ENCODE assay signal across 7 mouse cellular contexts in genomic region chr4:137047840-137048549, GRCm38 (mm10). TPM values are rescaled to one million over a fixed set of nuclear protein-coding genes. Genes with fewer than 3 reads are reported as not detected.
A peak's percentile ranks its signal among the peaks of the same experiment; 100 is the strongest.
DNase-seq lines count a peak whose midpoint lies in the region; ATAC-seq and TF ChIP-seq lines count a peak whose summit lies in the region.

No protein-coding gene starts in this region.

- H3K27ac ChIP-seq in lung, embryonic 14.5 days (ENCODE audit: low read depth) = peak overlapping the region; percentile 54
- peak overlapping the region; percentile 84 for H3K27ac ChIP-seq in hindbrain, embryonic 11.5 days (ENCODE audit: low read depth, low read length)
- H3K27ac ChIP-seq in liver, embryonic 14.5 days = no peak overlapping the region
- no peak overlapping the region for H3K27ac ChIP-seq in stomach, embryonic 14.5 days (ENCODE audit: low read length)

- peak; percentile 81 for ATAC-seq in lung, embryonic 14.5 days (ENCODE audit: insufficient read depth)
- peak; percentile 87 for ATAC-seq in hindbrain, embryonic 11.5 days (ENCODE audit: low FRiP score)
- peak; percentile 74 for ATAC-seq in liver, embryonic 14.5 days (ENCODE audit: insufficient read depth)
- no peak; the same call in 1 of the 2 replicates for ATAC-seq in stomach, embryonic 14.5 days (ENCODE audit: insufficient number of reproducible peaks, insufficient read depth, low FRiP score, low read depth)

- H3K4me3 ChIP-seq in lung, embryonic 14.5 days (ENCODE audit: low read depth, low read length) = peak overlapping the region; percentile 77
- peak overlapping the region; percentile 85 for H3K4me3 ChIP-seq in hindbrain, embryonic 11.5 days (ENCODE audit: low read depth, low read length)
- H3K4me3 ChIP-seq in liver, embryonic 14.5 days (ENCODE audit: insufficient read depth in 1 of 2, low read depth in 2 of 2, low read length in 2 of 2) = peak overlapping the region; percentile 83 to 96
- peak overlapping the region; percentile 86 for H3K4me3 ChIP-seq in stomach, embryonic 14.5 days (ENCODE audit: low read depth, low read length)

- no peak for TF ChIP-seq CTCF in lung, embryonic 14.5 days (IDR thresholded peaks at IDR 0.05; ENCODE audit: low read depth)
- no peak for TF ChIP-seq CTCF in liver, embryonic 14.5 days (IDR thresholded peaks at IDR 0.05; ENCODE audit: low read depth)

- H3K27me3 ChIP-seq in lung, embryonic 14.5 days (ENCODE audit: insufficient read depth, low read length) = peaks cover 10% of the 10 kb centered on the region; the same call in 1 of the 2 replicates
- peaks cover 11% of the 10 kb centered on the region for H3K27me3 ChIP-seq in hindbrain, embryonic 11.5 days (ENCODE audit: control insufficient read depth, insufficient read depth, low read length)
- no peaks in the 10 kb centered on the region for H3K27me3 ChIP-seq in liver, embryonic 14.5 days (ENCODE audit: control insufficient read depth, insufficient read depth, low read length)
- H3K27me3 ChIP-seq in stomach, embryonic 14.5 days (ENCODE audit: control insufficient read depth, insufficient read depth, low read length) = 0 out of 2 replicates have a peak, but pooled peaks cover 4% of the 10 kb centered on the region

- H3K36me3 ChIP-seq in lung, embryonic 14.5 days (ENCODE audit: insufficient read depth) = no peaks in the 10 kb centered on the region
- H3K36me3 ChIP-seq in hindbrain, embryonic 11.5 days (ENCODE audit: control insufficient read depth, insufficient read depth, low read length) = no peaks in the 10 kb centered on the region
- no peaks in the 10 kb centered on the region for H3K36me3 ChIP-seq in liver, embryonic 14.5 days (replicated peaks; ENCODE audit: control insufficient read depth, insufficient read depth, low read depth)
- H3K36me3 ChIP-seq in stomach, embryonic 14.5 days (ENCODE audit: control insufficient read depth, insufficient read depth, low read length) = no peaks in the 10 kb centered on the region

- H3K9ac ChIP-seq in lung, embryonic 14.5 days = peak overlapping the region; percentile 69
- H3K9ac ChIP-seq in hindbrain, embryonic 11.5 days (ENCODE audit: low read depth, low read length) = peak overlapping the region; percentile 82
- peak overlapping the region; percentile 84 for H3K9ac ChIP-seq in liver, embryonic 14.5 days (replicated peaks)
- H3K9ac ChIP-seq in stomach, embryonic 14.5 days (replicated peaks; ENCODE audit: low read depth, low read length) = peak overlapping the region; percentile 50

- peaks cover 15% of the 10 kb centered on the region for H3K4me1 ChIP-seq in lung, embryonic 14.5 days (ENCODE audit: insufficient read depth)
- H3K4me1 ChIP-seq in hindbrain, embryonic 11.5 days (replicated peaks; ENCODE audit: control insufficient read depth, insufficient read depth, low read length) = peaks cover 2% of the 10 kb centered on the region; the same call in 1 of the 2 replicates
- H3K4me1 ChIP-seq in liver, embryonic 14.5 days (replicated peaks; ENCODE audit: control insufficient read depth in 2 of 2, insufficient read depth in 2 of 2, low read length in 1 of 2) = peaks cover 3 to 8% of the 10 kb centered on the region in 2 experiments; a peak in 3 of 4 replicates
- H3K4me1 ChIP-seq in stomach, embryonic 14.5 days (ENCODE audit: control insufficient read depth, insufficient read depth, low read length) = peaks cover 19% of the 10 kb centered on the region; the same call in 1 of the 2 replicates

- H3K4me2 ChIP-seq in lung, embryonic 14.5 days = peak overlapping the region; percentile 71
- H3K4me2 ChIP-seq in hindbrain, embryonic 11.5 days (replicated peaks; ENCODE audit: low read depth, low read length) = peak overlapping the region; percentile 61
- peak overlapping the region; percentile 64 for H3K4me2 ChIP-seq in liver, embryonic 14.5 days (ENCODE audit: low read depth)
- peak overlapping the region; percentile 69 for H3K4me2 ChIP-seq in stomach, embryonic 14.5 days (replicated peaks; ENCODE audit: low read depth, low read length)

- WGBS in lung, embryonic 14.5 days = under 1% methylated on average over 52 of the region's 52 CpGs
- under 1% methylated on average over 50 of the region's 52 CpGs for WGBS in hindbrain, embryonic 11.5 days
- WGBS in liver, embryonic 14.5 days (ENCODE audit: insufficient replicate concordance) = under 1% methylated on average over 52 of the region's 52 CpGs
- under 1% methylated on average over 52 of the region's 52 CpGs for WGBS in stomach, embryonic 14.5 days

- peak; percentile 38 for DNase-seq in lung, embryonic 14.5 days
- DNase-seq in lung, postnatal 36 days = no peak
- peak; percentile 26 for DNase-seq in c-Kit-positive CD71-positive TER-119-positive erythroid progenitor cells, embryonic 14.5 days (ENCODE audit: low spot score)
- peak; percentile 59 for DNase-seq in hindbrain, embryonic 11.5 days (ENCODE audit: low spot score)
- no peak for DNase-seq in liver, embryonic 14.5 days (ENCODE audit: low read depth in 3 of 3, low spot score in 3 of 3)
- no peak for DNase-seq in thymus, postnatal 0 days (ENCODE audit: low spot score)

- no peak for TF ChIP-seq EP300 in liver, embryonic 14.5 days (IDR thresholded peaks at IDR 0.05; ENCODE audit: low read depth)

- H3K9me3 ChIP-seq in lung, embryonic 14.5 days (ENCODE audit: low read depth, low read length) = peaks cover 6% of the 10 kb centered on the region; the same call in 1 of the 2 replicates
- H3K9me3 ChIP-seq in hindbrain, embryonic 11.5 days (ENCODE audit: control insufficient read depth, low read length) = 0 out of 2 replicates have a peak, but pooled peaks cover 2% of the 10 kb centered on the region
- H3K9me3 ChIP-seq in liver, embryonic 14.5 days (ENCODE audit: control insufficient read depth, low read length) = no peaks in the 10 kb centered on the region
- peaks cover 10% of the 10 kb centered on the region; the same call in 1 of the 2 replicates for H3K9me3 ChIP-seq in stomach, embryonic 14.5 days (ENCODE audit: control insufficient read depth, low read depth, low read length)

RNA-seq across cellular contexts. Expression of gene Zbtb40, which starts 0.6 kb away (rescaled TPM):
- polyA plus RNA-seq in lung, embryonic 14.5 days (2014; fragmentation: Nextera tagmentation; extraction: Ambion mirVana) = 5.4 and 5.5 TPM in 2 replicates
- polyA plus RNA-seq in hindbrain, embryonic 11.5 days (2014; fragmentation: Nextera tagmentation; extraction: Ambion mirVana) = 3.5 and 4.1 TPM in 2 replicates
- 1.8 TPM in 2 replicates for polyA plus RNA-seq in liver, embryonic 14.5 days (2012; rRNA removed)
- polyA plus RNA-seq in liver, embryonic 14.5 days (2014; fragmentation: Nextera tagmentation; extraction: Ambion mirVana) = 1.1 and 1.4 TPM in 2 replicates
- polyA plus RNA-seq in stomach, embryonic 14.5 days (2014; fragmentation: Nextera tagmentation; extraction: Ambion mirVana) = 4.4 and 4.7 TPM in 2 replicates
- polyA plus RNA-seq in thymus, postnatal 0 days (2015; fragmentation: Nextera tagmentation; extraction: Ambion mirVana) = 2.8 and 3.0 TPM in 2 replicates

Comparison
In these comparisons a context has a peak if more than half of its experiments do, and no peak if none do; other contexts are left out.
1. DNase-seq: peak in lung, embryonic 14.5 days (single experiment), c-Kit-positive CD71-positive TER-119-positive erythroid progenitor cells, embryonic 14.5 days (single experiment) and hindbrain, embryonic 11.5 days (single experiment); none in lung, postnatal 36 days (single experiment), liver, embryonic 14.5 days (0 of 3) and thymus, postnatal 0 days (single experiment).
2. H3K27ac ChIP-seq: peak in lung, embryonic 14.5 days (single experiment) and hindbrain, embryonic 11.5 days (single experiment); none in liver, embryonic 14.5 days (single experiment) and stomach, embryonic 14.5 days (single experiment).
3. Peak in every context shown above with its lines, with median percentiles within 50 percentile points of each other: H3K4me2 ChIP-seq, H3K4me3 ChIP-seq and H3K9ac ChIP-seq.